8 mouse cellular contexts compared by ENCODE assay signal in the genomic region with DNA sequence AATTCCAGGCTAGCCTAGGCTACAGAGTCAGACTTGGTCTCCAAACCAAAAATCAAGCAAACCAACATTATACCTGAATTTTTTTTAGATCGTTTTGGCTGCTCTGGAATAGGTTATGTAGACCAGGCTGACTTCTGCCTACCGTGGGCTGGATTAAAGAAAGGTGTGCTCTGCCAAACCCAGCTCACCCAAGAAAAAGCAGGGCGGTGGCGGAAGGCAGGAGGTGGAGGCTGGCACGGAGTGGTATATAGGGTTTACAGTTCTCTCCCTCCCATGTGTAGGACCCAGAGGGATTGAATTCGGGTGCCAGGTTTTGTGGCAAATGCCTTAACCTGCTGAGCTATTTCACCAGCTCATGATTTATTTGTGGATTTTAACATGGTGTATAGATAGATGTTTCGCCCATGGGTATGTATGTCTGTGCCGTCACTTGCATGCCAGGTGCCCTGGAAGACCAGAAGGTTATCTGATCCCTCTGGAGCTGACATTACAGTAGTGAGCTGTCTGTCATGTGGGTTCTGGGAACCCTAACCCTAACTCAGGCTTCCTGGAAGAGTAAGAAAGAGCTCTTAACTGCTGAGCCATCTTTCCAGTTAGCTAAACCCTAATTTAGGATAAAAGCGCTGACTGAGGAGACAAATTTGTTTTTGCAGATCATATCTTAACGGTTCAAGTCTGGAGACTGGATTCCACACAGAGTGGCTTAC. TPM values are rescaled to one million over a fixed set of nuclear protein-coding genes. Genes with fewer than 3 reads are reported as not detected.
DNase-seq lines count a peak whose midpoint lies in the region; ATAC-seq and TF ChIP-seq lines count a peak whose summit lies in the region.

A gene (minus strand): TSS at position 215 of the 707 bp plus-strand sequence.

- ATAC-seq in kidney, embryonic 16.5 days (ENCODE audit: low FRiP score, low TSS enrichment), result peak; percentile 33; the same call in 1 of the 2 replicates
- no peak for ATAC-seq in Patski
- peak; percentile 23; the same call in 1 of the 2 replicates for ATAC-seq in forebrain, embryonic 15.5 days (replicated peaks)
- ATAC-seq in hindbrain, embryonic 13.5 days (ENCODE audit: low FRiP score), result peak; percentile 22; the same call in 1 of the 2 replicates
- no peak for ATAC-seq in liver, embryonic 15.5 days (ENCODE audit: insufficient read depth)

- H3K4me2 ChIP-seq in kidney, embryonic 16.5 days (replicated peaks; ENCODE audit: low read depth, low read length), result peak within 1 kb of the TSS; percentile 93
- peak within 1 kb of the TSS; percentile 84 for H3K4me2 ChIP-seq in forebrain, embryonic 15.5 days (replicated peaks)
- peak within 1 kb of the TSS; percentile 86 for H3K4me2 ChIP-seq in hindbrain, embryonic 13.5 days
- H3K4me2 ChIP-seq in liver, embryonic 15.5 days, result peak within 1 kb of the TSS; percentile 86

- POLR2A ChIA-PET in Patski (lab: Charles Lee), result interaction anchor here (0.9 to 1.3 kb wide), 3 partner anchors 21 to 85 kb away, joined by 3 to 4 read pairs (median 3); no protein-coding TSS in a partner anchor

- CTCF ChIA-PET in Patski (lab: Charles Lee), result interaction anchor here (1.1 to 2.3 kb wide), 3 partner anchors 10 to 13 kb away, joined by 3 to 11 read pairs (median 7); no protein-coding TSS in a partner anchor

- in situ Hi-C loops in Patski (cut with MboI; ENCODE audit: low pct_unique_long_range_greater_than_20kb), result no loop called here

- no peak for DNase-seq in kidney, postnatal 14 days
- no peak for DNase-seq in Patski (ENCODE audit: low read depth, low spot score)
- peak; percentile 15 for DNase-seq in yolk sac, embryonic 10.5 days (ENCODE audit: low spot score)
- DNase-seq in ovary, postnatal 36 days (ENCODE audit: low spot score), result no peak

- no peaks in the 10 kb centered on the region for H3K9me3 ChIP-seq in kidney, embryonic 16.5 days (ENCODE audit: low read length)
- no peaks in the 10 kb centered on the region for H3K9me3 ChIP-seq in forebrain, embryonic 15.5 days
- H3K9me3 ChIP-seq in hindbrain, embryonic 13.5 days, result no peaks in the 10 kb centered on the region
- H3K9me3 ChIP-seq in liver, embryonic 15.5 days (replicated peaks), result no peaks in the 10 kb centered on the region

- H3K9ac ChIP-seq in kidney, embryonic 16.5 days (replicated peaks; ENCODE audit: low read length), result peak within 1 kb of the TSS; percentile 87
- H3K9ac ChIP-seq in forebrain, embryonic 15.5 days (replicated peaks), result peak within 1 kb of the TSS; percentile 81
- H3K9ac ChIP-seq in hindbrain, embryonic 13.5 days, result peak within 1 kb of the TSS; percentile 88
- peak within 1 kb of the TSS; percentile 72 for H3K9ac ChIP-seq in liver, embryonic 15.5 days

- WGBS in kidney, embryonic 16.5 days, result 81% methylated on average over 10 of the region's 10 CpGs
- 83% methylated on average over 10 of the region's 10 CpGs for WGBS in forebrain, embryonic 15.5 days
- 84% methylated on average over 10 of the region's 10 CpGs for WGBS in hindbrain, embryonic 13.5 days
- 57% methylated on average over 10 of the region's 10 CpGs for WGBS in liver, embryonic 15.5 days (ENCODE audit: insufficient replicate concordance)

- 0 out of 2 replicates have a peak within 1 kb of the TSS, but pooled peaks have one; percentile 55 for H3K27ac ChIP-seq in kidney, embryonic 16.5 days (ENCODE audit: low read length)
- peak within 1 kb of the TSS; percentile 69 for H3K27ac ChIP-seq in forebrain, embryonic 15.5 days (replicated peaks)
- peak within 1 kb of the TSS; percentile 58 for H3K27ac ChIP-seq in hindbrain, embryonic 13.5 days
- peak within 1 kb of the TSS; percentile 75 for H3K27ac ChIP-seq in liver, embryonic 15.5 days (replicated peaks)

- H3K4me3 ChIP-seq in kidney, embryonic 16.5 days (ENCODE audit: low read length), result peak within 1 kb of the TSS; percentile 91
- peak within 1 kb of the TSS; percentile 76 for H3K4me3 ChIP-seq in forebrain, embryonic 15.5 days
- H3K4me3 ChIP-seq in hindbrain, embryonic 13.5 days, result peak within 1 kb of the TSS; percentile 81
- H3K4me3 ChIP-seq in liver, embryonic 15.5 days (replicated peaks), result peak within 1 kb of the TSS; percentile 79

- peaks cover 21% of the 10 kb centered on the region for H3K36me3 ChIP-seq in kidney, embryonic 16.5 days (ENCODE audit: insufficient read depth, low read length)
- H3K36me3 ChIP-seq in forebrain, embryonic 15.5 days, result peaks cover 29% of the 10 kb centered on the region
- H3K36me3 ChIP-seq in hindbrain, embryonic 13.5 days, result peaks cover 31% of the 10 kb centered on the region
- H3K36me3 ChIP-seq in liver, embryonic 15.5 days (replicated peaks), result peaks cover 31% of the 10 kb centered on the region

- no peaks in the 10 kb centered on the region for H3K27me3 ChIP-seq in kidney, embryonic 16.5 days (ENCODE audit: insufficient read depth, low read length)
- no peaks in the 10 kb centered on the region for H3K27me3 ChIP-seq in Patski
- H3K27me3 ChIP-seq in forebrain, embryonic 15.5 days, result no peaks in the 10 kb centered on the region
- H3K27me3 ChIP-seq in hindbrain, embryonic 13.5 days, result peaks cover 13% of the 10 kb centered on the region; the same call in 1 of the 2 replicates
- H3K27me3 ChIP-seq in liver, embryonic 15.5 days, result no peaks in the 10 kb centered on the region

- peaks cover 5% of the 10 kb centered on the region for H3K4me1 ChIP-seq in kidney, embryonic 16.5 days (ENCODE audit: insufficient read depth, low read length)
- H3K4me1 ChIP-seq in forebrain, embryonic 15.5 days, result peaks cover 20% of the 10 kb centered on the region
- H3K4me1 ChIP-seq in hindbrain, embryonic 13.5 days (replicated peaks), result peaks cover 11% of the 10 kb centered on the region
- H3K4me1 ChIP-seq in liver, embryonic 15.5 days (replicated peaks), result peaks cover 37% of the 10 kb centered on the region

- TF ChIP-seq CTCF in Patski (IDR thresholded peaks at IDR 0.05), result no peak

RNA-seq across cellular contexts. Expression of the gene that starts here (rescaled TPM):
- polyA plus RNA-seq in kidney, embryonic 16.5 days (2015; fragmentation: Nextera tagmentation; extraction: Ambion mirVana), result 71.5 and 72.5 TPM in 2 replicates
- 63.6 TPM for polyA plus RNA-seq in Patski (2021)
- 109 and 114 TPM in 2 replicates for polyA plus RNA-seq in forebrain, embryonic 15.5 days (2015; fragmentation: Nextera tagmentation; extraction: Ambion mirVana)
- polyA plus RNA-seq in hindbrain, embryonic 13.5 days (2015; fragmentation: Nextera tagmentation; extraction: Ambion mirVana), result 94.4 and 97.5 TPM in 2 replicates
- 19.1 and 20.1 TPM in 2 replicates for polyA plus RNA-seq in liver, embryonic 15.5 days (2015; fragmentation: Nextera tagmentation; extraction: Ambion mirVana)

Comparison
In these comparisons a context has a peak if more than half of its experiments do, and no peak if none do; other contexts are left out.
1. ATAC-seq: peak in kidney, embryonic 16.5 days (single experiment), forebrain, embryonic 15.5 days (single experiment) and hindbrain, embryonic 13.5 days (single experiment); none in Patski (single experiment) and liver, embryonic 15.5 days (single experiment).
2. Peak in every context shown above with its lines, with median percentiles within 50 percentile points of each other: H3K27ac ChIP-seq, H3K4me2 ChIP-seq, H3K4me3 ChIP-seq and H3K9ac ChIP-seq.